Comparison of ENCODE assay signal across 19 mouse cellular contexts in the genomic region with DNA sequence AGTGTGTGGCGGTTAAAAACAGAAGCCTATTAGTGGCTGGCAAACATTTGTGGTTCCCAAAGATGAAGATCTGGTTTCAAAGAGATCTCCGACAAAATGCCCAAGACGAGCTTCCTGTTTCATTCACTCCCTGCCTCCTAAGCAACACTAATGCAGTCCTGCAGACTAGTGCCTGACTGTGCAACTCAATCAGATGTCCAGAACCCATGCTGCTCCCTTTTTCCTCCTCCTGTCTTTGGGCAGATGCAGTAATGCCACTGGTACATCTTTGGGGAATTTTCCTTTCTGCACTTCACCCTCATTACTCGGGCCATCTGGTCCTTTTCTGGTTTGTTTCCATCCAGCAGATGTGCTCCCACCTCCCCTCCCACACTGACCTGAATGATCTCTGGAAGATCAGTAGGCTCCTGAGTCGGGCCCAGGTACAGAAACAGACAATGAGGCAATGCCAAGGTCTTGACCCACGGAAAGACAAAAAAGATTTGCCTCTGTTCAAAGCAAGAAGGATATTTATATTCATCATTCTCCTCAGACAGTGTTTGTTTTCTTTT.
DNase-seq lines count a peak whose midpoint lies in the region; ATAC-seq and TF ChIP-seq lines count a peak whose summit lies in the region.
"Had no signal": no experiment of that assay in that cellular context is flagged by ENCODE, and none has a peak within 500 bp of the region (broad histone marks: within the 10 kb centered on the region; RNA-seq: fewer than 3 reads in every experiment).

No protein-coding gene starts in this region.

- H3K4me2 ChIP-seq in forebrain, embryonic 11.5 days (ENCODE audit: low read depth, low read length, severe bottlenecking) = no peak overlapping the region
- H3K4me2 ChIP-seq in forebrain, embryonic 16.5 days (ENCODE audit: low read length) = no peak overlapping the region
- H3K4me2 ChIP-seq in midbrain, embryonic 11.5 days = no peak overlapping the region
- no peak overlapping the region for H3K4me2 ChIP-seq in midbrain, embryonic 16.5 days (ENCODE audit: low read length)
- H3K4me2 ChIP-seq in hindbrain, postnatal 0 days (ENCODE audit: low read depth, low read length) = no peak overlapping the region
- H3K4me2 ChIP-seq: heart, embryonic 13.5 days; limb, embryonic 12.5 days; liver, embryonic 13.5 days; lung, embryonic 15.5 days; neural tube, embryonic 13.5 days had no signal

- ATAC-seq in forebrain, embryonic 11.5 days (replicated peaks; ENCODE audit: low FRiP score) = peak; percentile 63
- ATAC-seq in forebrain, embryonic 16.5 days = no peak
- ATAC-seq in midbrain, embryonic 11.5 days (ENCODE audit: low FRiP score) = peak; percentile 72
- no peak for ATAC-seq in midbrain, embryonic 16.5 days
- peak; percentile 64 for ATAC-seq in hindbrain, postnatal 0 days
- no peak for ATAC-seq in inflammation-experienced regulatory T-cells, adult 6 months
- ATAC-seq: intestine, postnatal 0 days had no signal

- no peaks in the 10 kb centered on the region for H3K9me3 ChIP-seq in forebrain, embryonic 11.5 days (ENCODE audit: control insufficient read depth, low read length)
- H3K9me3 ChIP-seq in forebrain, embryonic 16.5 days (ENCODE audit: control insufficient read depth, low read length) = no peaks in the 10 kb centered on the region
- H3K9me3 ChIP-seq in midbrain, embryonic 11.5 days (ENCODE audit: control insufficient read depth, low read length) = no peaks in the 10 kb centered on the region
- H3K9me3 ChIP-seq in midbrain, embryonic 16.5 days (replicated peaks; ENCODE audit: control insufficient read depth, low read length, poor library complexity, severe bottlenecking) = no peaks in the 10 kb centered on the region
- no peaks in the 10 kb centered on the region for H3K9me3 ChIP-seq in hindbrain, postnatal 0 days (ENCODE audit: low read length)
- H3K9me3 ChIP-seq: heart, embryonic 13.5 days; limb, embryonic 12.5 days; liver, embryonic 13.5 days; lung, embryonic 15.5 days; neural tube, embryonic 13.5 days had no signal

- H3K4me1 ChIP-seq in forebrain, embryonic 11.5 days (replicated peaks; ENCODE audit: control insufficient read depth, insufficient read depth, low read length) = no peaks in the 10 kb centered on the region
- H3K4me1 ChIP-seq in forebrain, embryonic 16.5 days (replicated peaks; ENCODE audit: control insufficient read depth, insufficient read depth, low read length) = no peaks in the 10 kb centered on the region
- no peaks in the 10 kb centered on the region for H3K4me1 ChIP-seq in midbrain, embryonic 11.5 days (ENCODE audit: control insufficient read depth, insufficient read depth, low read length)
- no peaks in the 10 kb centered on the region for H3K4me1 ChIP-seq in midbrain, embryonic 16.5 days (ENCODE audit: control insufficient read depth, insufficient read depth, low read length)
- H3K4me1 ChIP-seq in hindbrain, postnatal 0 days (ENCODE audit: insufficient read depth, low read length) = no peaks in the 10 kb centered on the region
- H3K4me1 ChIP-seq: heart, embryonic 13.5 days; liver, embryonic 13.5 days; lung, embryonic 15.5 days had no signal

- no peak for DNase-seq in forebrain, embryonic 11.5 days (ENCODE audit: low spot score)
- no peak for DNase-seq in midbrain, embryonic 11.5 days (ENCODE audit: low spot score, missing footprints)
- DNase-seq in hindbrain, postnatal 0 days (ENCODE audit: low spot score) = peak; percentile 24
- DNase-seq in ovary, postnatal 36 days (ENCODE audit: low spot score) = no peak
- no peak for DNase-seq in cerebellum, adult 9-10 months
- DNase-seq: adrenal gland, adult 8-10 months; cerebellum, adult 11-12 months; heart, postnatal 36 days; liver, embryonic 13.5 days had no signal

- 40% methylated on average over 6 of the region's 6 CpGs for WGBS in forebrain, embryonic 11.5 days
- WGBS in forebrain, embryonic 16.5 days = 29% methylated on average over 6 of the region's 6 CpGs
- 36% methylated on average over 6 of the region's 6 CpGs for WGBS in midbrain, embryonic 11.5 days
- WGBS in midbrain, embryonic 16.5 days = 33% methylated on average over 6 of the region's 6 CpGs
- WGBS in hindbrain, postnatal 0 days = 27% methylated on average over 6 of the region's 6 CpGs

- TF ChIP-seq CTCF in hindbrain, postnatal 0 days (IDR thresholded peaks at IDR 0.05; ENCODE audit: low read depth) = no peak

- H3K27ac ChIP-seq in forebrain, embryonic 11.5 days (ENCODE audit: low read depth, low read length) = no peak overlapping the region
- no peak overlapping the region for H3K27ac ChIP-seq in forebrain, embryonic 16.5 days (ENCODE audit: low read length)
- H3K27ac ChIP-seq in midbrain, embryonic 11.5 days (ENCODE audit: low read depth, low read length) = no peak overlapping the region
- no peak overlapping the region for H3K27ac ChIP-seq in midbrain, embryonic 16.5 days (ENCODE audit: low read length)
- no peak overlapping the region for H3K27ac ChIP-seq in hindbrain, postnatal 0 days
- H3K27ac ChIP-seq: heart, embryonic 13.5 days; kidney, postnatal 0 days; limb, embryonic 12.5 days; liver, embryonic 13.5 days; lung, embryonic 15.5 days; macrophage; neural tube, embryonic 13.5 days had no signal

- H3K9ac ChIP-seq in forebrain, embryonic 11.5 days (ENCODE audit: low read length) = no peak overlapping the region
- no peak overlapping the region for H3K9ac ChIP-seq in forebrain, embryonic 16.5 days (replicated peaks; ENCODE audit: low read depth, low read length)
- H3K9ac ChIP-seq in midbrain, embryonic 11.5 days (ENCODE audit: low read length) = no peak overlapping the region
- no peak overlapping the region for H3K9ac ChIP-seq in midbrain, embryonic 16.5 days (ENCODE audit: low read depth, low read length)
- H3K9ac ChIP-seq in hindbrain, postnatal 0 days (replicated peaks; ENCODE audit: low read length) = no peak overlapping the region
- H3K9ac ChIP-seq: heart, embryonic 13.5 days; limb, embryonic 12.5 days; liver, embryonic 13.5 days; lung, embryonic 15.5 days; neural tube, embryonic 13.5 days had no signal

- H3K27me3 ChIP-seq in forebrain, embryonic 11.5 days (ENCODE audit: control insufficient read depth, insufficient read depth, low read length) = no peaks in the 10 kb centered on the region
- H3K27me3 ChIP-seq in forebrain, embryonic 16.5 days (replicated peaks; ENCODE audit: control insufficient read depth, insufficient read depth, low read length) = no peaks in the 10 kb centered on the region
- no peaks in the 10 kb centered on the region for H3K27me3 ChIP-seq in midbrain, embryonic 11.5 days (ENCODE audit: control insufficient read depth, insufficient read depth, low read length)
- no peaks in the 10 kb centered on the region for H3K27me3 ChIP-seq in midbrain, embryonic 16.5 days (ENCODE audit: control insufficient read depth, insufficient read depth, low read depth, low read length)
- no peaks in the 10 kb centered on the region for H3K27me3 ChIP-seq in hindbrain, postnatal 0 days (ENCODE audit: insufficient read depth, low read length)
- H3K27me3 ChIP-seq: heart, embryonic 13.5 days; limb, embryonic 12.5 days; liver, embryonic 13.5 days; lung, embryonic 15.5 days; neural tube, embryonic 13.5 days had no signal

- H3K4me3 ChIP-seq in forebrain, embryonic 11.5 days (ENCODE audit: low read depth, low read length) = no peak overlapping the region
- H3K4me3 ChIP-seq in forebrain, embryonic 16.5 days (replicated peaks; ENCODE audit: low read length) = no peak overlapping the region
- no peak overlapping the region for H3K4me3 ChIP-seq in midbrain, embryonic 11.5 days (ENCODE audit: low read depth, low read length)
- no peak overlapping the region for H3K4me3 ChIP-seq in midbrain, embryonic 16.5 days (ENCODE audit: low read depth, low read length)
- no peak overlapping the region for H3K4me3 ChIP-seq in hindbrain, postnatal 0 days (ENCODE audit: low read length)
- H3K4me3 ChIP-seq: heart, embryonic 13.5 days; limb, embryonic 12.5 days; liver, embryonic 13.5 days; lung, embryonic 15.5 days; neural tube, embryonic 13.5 days had no signal

- H3K36me3 ChIP-seq in forebrain, embryonic 11.5 days (ENCODE audit: control insufficient read depth, insufficient read depth, low read length) = no peaks in the 10 kb centered on the region
- H3K36me3 ChIP-seq in forebrain, embryonic 16.5 days (ENCODE audit: control insufficient read depth, insufficient read depth) = no peaks in the 10 kb centered on the region
- no peaks in the 10 kb centered on the region for H3K36me3 ChIP-seq in midbrain, embryonic 11.5 days (ENCODE audit: control insufficient read depth, insufficient read depth, low read length)
- H3K36me3 ChIP-seq in midbrain, embryonic 16.5 days (ENCODE audit: control insufficient read depth, insufficient read depth, low read length) = no peaks in the 10 kb centered on the region
- H3K36me3 ChIP-seq in hindbrain, postnatal 0 days (ENCODE audit: insufficient read depth, low read length) = no peaks in the 10 kb centered on the region
- H3K36me3 ChIP-seq: heart, embryonic 13.5 days; limb, embryonic 12.5 days; liver, embryonic 13.5 days; lung, embryonic 15.5 days; neural tube, embryonic 13.5 days had no signal

Comparison
In these comparisons a context has a peak if more than half of its experiments do, and no peak if none do; other contexts are left out.
1. ATAC-seq: peak in forebrain, embryonic 11.5 days (single experiment), midbrain, embryonic 11.5 days (single experiment) and hindbrain, postnatal 0 days (single experiment); none in forebrain, embryonic 16.5 days (single experiment), midbrain, embryonic 16.5 days (single experiment) and inflammation-experienced regulatory T-cells, adult 6 months (single experiment).